Mouse (Mus musculus): ENCODE measurements around the gene Wfdc17.

The Wfdc17 gene

GRCm38 (mm10) chr11:83741841-83742240 is 38.0 kb downstream of the Wfdc17 start:
- no peak for DNase-seq

GRCm38 (mm10) chr11:83742731-83743355 is 39.1 kb downstream of the Wfdc17 start:
- DNase-seq: no peak

GRCm38 (mm10) chr11:83743525-83743924 is 39.7 kb downstream of the Wfdc17 start:
- no peak for DNase-seq

GRCm38 (mm10) chr11:83746152-83746551 is 42.4 kb downstream of the Wfdc17 start:
- DNase-seq: no peak

- no peak for DNase-seq
Observed at GRCm38 (mm10) chr11:83746681-83747080, 42.9 kb downstream of the Wfdc17 start, which contains the start of gene Wfdc21. TSS of gene Wfdc21 (plus strand) at chr11:83746940.

GRCm38 (mm10) chr11:83747376-83748265 is 43.8 kb downstream of the Wfdc17 start:
- no peak for DNase-seq

GRCm38 (mm10) chr11:83753581-83754181 is 49.9 kb downstream of the Wfdc17 start, which contains the start of gene Heatr6:
TSS of gene Heatr6 (plus strand) at chr11:83753696.
- peak; percentile 95 for DNase-seq

GRCm38 (mm10) chr11:83754227-83754626 is 50.4 kb downstream of the Wfdc17 start:
- DNase-seq: no peak
